Mouse (Mus musculus) kidney, postnatal 0 days (tissue): ENCODE measurements at regions not wholly inside any gene's neighbourhood (a gene's known extent, or its start where the extent isn't known, plus 50 kb on each side); places are given as distances from the start of the nearest gene placed in this dataset.

Experiments used
- ATAC-seq: fragments of 200-750 bp; cut with Nextera tagmentation; replicated peaks from 2 replicates; pipeline ENCODE4 v1.8.0; 2017; ENCODE audit warnings: low read depth, moderate number of reproducible peaks, moderate TSS enrichment, moderate library complexity; ENCODE audit not compliant: low FRiP score
- DNase-seq: peaks from one replicate; pipeline ENCODE4 v3.0.0-alpha.2; 2016; ENCODE audit warnings: low spot score
- H3K27ac ChIP-seq: fragments of 300-500 bp; sonication (generic); 2 replicates; pipeline ENCODE4 v1.5.1; 2014; ENCODE audit warnings: mild to moderate bottlenecking
- H3K27me3 ChIP-seq: fragments of 300-500 bp; sonication (generic); 2 replicates; pipeline ENCODE4 v1.6.1; 2014; ENCODE audit warnings: low read length, mixed read lengths; ENCODE audit not compliant: insufficient read depth
- H3K36me3 ChIP-seq: fragments of 300-500 bp; sonication (generic); 2 replicates; pipeline ENCODE4 v1.6.1; 2014; ENCODE audit warnings: low read length, mixed read lengths; ENCODE audit not compliant: insufficient read depth
- H3K4me1 ChIP-seq: fragments of 300-500 bp; sonication (generic); replicated peaks from 2 replicates; pipeline ENCODE4 v1.6.1; 2014; ENCODE audit warnings: antibody characterized with exemption, low read length, mixed read lengths; ENCODE audit not compliant: insufficient read depth
- H3K4me2 ChIP-seq: fragments of 300-500 bp; sonication (generic); 2 replicates; pipeline ENCODE4 v1.6.1; 2014; ENCODE audit warnings: mild to moderate bottlenecking, low read length, moderate library complexity, mixed read lengths
- H3K4me3 ChIP-seq: fragments of 300-500 bp; sonication (generic); replicated peaks from 2 replicates; pipeline ENCODE4 v1.5.1; 2014; ENCODE audit warnings: low read depth, low read length
- H3K9ac ChIP-seq: fragments of 300-500 bp; sonication (generic); 2 replicates; pipeline ENCODE4 v1.6.1; 2014; ENCODE audit warnings: low read depth, low read length
- H3K9me3 ChIP-seq: fragments of 300-500 bp; sonication (generic); replicated peaks from 2 replicates; pipeline ENCODE4 v1.6.1; 2016; ENCODE audit warnings: low read length, inconsistent platforms, mixed read lengths
- CTCF ChIP-seq: IDR thresholded peaks from 2 replicates; pipeline ENCODE4 v1.5.1; 2016; ENCODE audit warnings: antibody characterized with exemption, low read depth, mild to moderate bottlenecking, moderate library complexity
- WGBS: fragments of 180-500 bp; shearing (Covaris S2); extraction: QIAGEN DNeasy Blood & Tissue Kit; methylation state at CpG from one replicate; pipeline ENCODE4 v1.1.7; 2014; 5-methylcytosine and 5-hydroxymethylcytosine counted together

DNA sequence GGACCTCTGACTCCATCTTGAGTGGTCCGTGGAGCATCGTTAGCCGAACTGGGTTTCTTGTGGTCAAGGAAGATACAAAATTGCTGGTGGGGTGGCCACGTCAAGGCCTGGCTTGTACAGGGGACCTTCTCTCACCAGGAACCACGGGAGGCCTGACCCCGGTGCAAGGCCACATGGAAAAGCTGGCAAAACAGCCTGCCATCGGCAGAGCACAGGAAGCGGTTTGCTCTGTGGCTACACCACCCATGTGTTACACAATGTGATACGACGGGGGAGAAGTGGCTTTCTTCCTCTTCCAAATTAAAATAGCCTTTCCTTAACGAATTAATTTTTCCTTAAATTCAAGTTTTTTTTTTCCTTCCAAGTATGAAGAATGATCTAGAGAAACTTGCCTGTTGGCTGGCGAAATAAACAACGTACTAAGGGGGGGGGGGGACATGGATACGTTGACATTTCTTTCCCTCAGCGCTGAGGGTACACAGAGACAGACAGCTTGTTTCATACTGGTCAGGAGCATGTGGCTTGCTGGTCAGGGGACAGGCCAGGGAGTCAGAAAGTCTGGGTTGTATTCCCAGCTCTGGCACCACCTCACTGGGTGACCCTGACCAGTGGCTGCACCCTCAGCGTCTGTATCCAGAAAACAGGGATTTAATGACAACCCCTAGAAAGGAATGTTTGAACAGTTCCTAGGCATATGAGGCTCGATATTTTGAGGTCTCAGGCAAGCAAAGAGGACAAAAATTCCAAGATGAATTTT is 64.0 kb upstream of the Slc25a13 start:
- TF ChIP-seq CTCF: no peak
- no peak overlapping the region for H3K9ac ChIP-seq
- H3K9me3 ChIP-seq: no peaks in the 10 kb centered on the region
- H3K36me3 ChIP-seq: no peaks in the 10 kb centered on the region
- no peaks in the 10 kb centered on the region for H3K4me1 ChIP-seq
- WGBS: 82% methylated on average over 17 of the region's 17 CpGs
- ATAC-seq (no peak), DNase-seq (no peak)
- no peak overlapping the region for H3K27ac ChIP-seq
- H3K4me3 ChIP-seq: no peak overlapping the region
- no peak overlapping the region for H3K4me2 ChIP-seq
- no peaks in the 10 kb centered on the region for H3K27me3 ChIP-seq

DNA sequence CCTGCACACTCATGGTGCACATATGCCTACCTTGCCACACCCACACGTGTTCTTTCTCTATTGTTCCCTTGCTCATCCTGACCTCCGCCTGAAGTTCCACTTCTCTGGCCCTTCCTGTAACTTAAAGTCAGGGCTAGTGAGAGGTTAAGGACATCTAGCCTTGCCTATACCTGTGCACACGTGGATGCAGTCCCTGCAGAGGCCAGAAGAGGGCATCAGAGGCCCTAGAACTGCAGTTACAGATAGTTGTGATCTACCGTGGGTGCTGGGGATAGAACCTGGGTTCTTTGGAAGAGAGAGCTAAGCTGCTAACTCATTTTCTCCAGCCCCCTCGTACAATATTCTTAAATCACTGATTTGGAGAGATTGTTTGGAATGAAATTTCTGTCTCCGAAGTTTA is 62.7 kb upstream of the Slc25a13 start:
- no peak for ATAC-seq
- 79% methylated on average over 6 of the region's 6 CpGs for WGBS
- no peak overlapping the region for H3K4me3 ChIP-seq

GRCm38 (mm10) chr6:6270545-6270944 is 53.6 kb upstream of the Slc25a13 start:
- H3K27me3 ChIP-seq: no peaks in the 10 kb centered on the region
- no peaks in the 10 kb centered on the region for H3K36me3 ChIP-seq
- no peaks in the 10 kb centered on the region for H3K9me3 ChIP-seq
- H3K4me1 ChIP-seq: no peaks in the 10 kb centered on the region
- H3K27ac ChIP-seq: no peak overlapping the region
- no peak for ATAC-seq
- DNase-seq: no peak
- no peak overlapping the region for H3K4me2 ChIP-seq
- TF ChIP-seq CTCF: no peak
- H3K4me3 ChIP-seq: no peak overlapping the region
- 45% methylated on average over 2 of the region's 2 CpGs for WGBS
- no peak overlapping the region for H3K9ac ChIP-seq

More for the DNA sequence above, 62.7 kb upstream of the Slc25a13 start:
- H3K4me2 ChIP-seq: no peak overlapping the region
- no peaks in the 10 kb centered on the region for H3K4me1 ChIP-seq
- no peaks in the 10 kb centered on the region for H3K36me3 ChIP-seq
- H3K27me3 ChIP-seq: no peaks in the 10 kb centered on the region
- 0 out of 2 replicates have a peak, but pooled peaks have one; percentile 16 for TF ChIP-seq CTCF
- no peaks in the 10 kb centered on the region for H3K9me3 ChIP-seq
- no peak for DNase-seq
- H3K27ac ChIP-seq: no peak overlapping the region
- H3K9ac ChIP-seq: no peak overlapping the region
